Mouse (Mus musculus): ENCODE results near the gene Slc26a1. TPM values are rescaled to one million over a fixed set of nuclear protein-coding genes. Genes with fewer than 3 reads are reported as not detected.

The Slc26a1 gene
- polyA plus RNA-seq, 1 experiment = not detected

- Histone ChIP-seq H3K4me1 (ENCODE audit: control insufficient read depth, insufficient read depth, low read length) (no peaks in the 10 kb centered on the region), H3K9ac (ENCODE audit: low read depth, poor library complexity, severe bottlenecking) (peak overlapping the region; percentile 72), H3K4me3 (ENCODE audit: low read depth, low read length) (peak overlapping the region; percentile 83), H3K27me3 (ENCODE audit: control insufficient read depth, insufficient read depth, low read length, poor library complexity, severe bottlenecking) (no peaks in the 10 kb centered on the region), H3K27ac (ENCODE audit: insufficient read depth, low read length) (no peak overlapping the region), H3K36me3 (ENCODE audit: control insufficient read depth, insufficient read depth, low read length, poor library complexity, severe bottlenecking) (no peaks in the 10 kb centered on the region), H3K9me3 (replicated peaks; ENCODE audit: control insufficient read depth, insufficient read depth, low read length, poor library complexity, severe bottlenecking) (no peaks in the 10 kb centered on the region)
- no peak for TF ChIP-seq CTCF (IDR thresholded peaks at IDR 0.05; ENCODE audit: low read depth, low read length)
- TF ChIP-seq EP300 (IDR thresholded peaks at IDR 0.05; ENCODE audit: insufficient read depth, low read depth, low read length) = no peak
- TF ChIP-seq POLR2A (IDR thresholded peaks at IDR 0.05; ENCODE audit: insufficient read depth, low read length) = no peak
Measured at GRCm38 (mm10) chr5:108694352-108695261, 19.2 kb upstream of the Slc26a1 start.

- H3K27ac ChIP-seq (ENCODE audit: insufficient read depth, low read length) = no peak overlapping the region
- H3K4me3 ChIP-seq (ENCODE audit: low read depth, low read length) = peak overlapping the region; percentile 83
- no peaks in the 10 kb centered on the region for H3K9me3 ChIP-seq (replicated peaks; ENCODE audit: control insufficient read depth, insufficient read depth, low read length, poor library complexity, severe bottlenecking)
- no peak for TF ChIP-seq EP300 (IDR thresholded peaks at IDR 0.05; ENCODE audit: insufficient read depth, low read depth, low read length)
- no peak for TF ChIP-seq CTCF (IDR thresholded peaks at IDR 0.05; ENCODE audit: low read depth, low read length)
- no peak for TF ChIP-seq POLR2A (IDR thresholded peaks at IDR 0.05; ENCODE audit: insufficient read depth, low read length)
- peak overlapping the region; percentile 72 for H3K9ac ChIP-seq (ENCODE audit: low read depth, poor library complexity, severe bottlenecking)
- H3K27me3 ChIP-seq (ENCODE audit: control insufficient read depth, insufficient read depth, low read length, poor library complexity, severe bottlenecking) = no peaks in the 10 kb centered on the region
- H3K36me3 ChIP-seq (ENCODE audit: control insufficient read depth, insufficient read depth, low read length, poor library complexity, severe bottlenecking) = no peaks in the 10 kb centered on the region
- no peaks in the 10 kb centered on the region for H3K4me1 ChIP-seq (ENCODE audit: control insufficient read depth, insufficient read depth, low read length)
Measured at GRCm38 (mm10) chr5:108693872-108694288, 18.5 kb upstream of the Slc26a1 start.

GRCm38 (mm10) chr5:108692271-108692670 is 16.9 kb upstream of the Slc26a1 start, which contains the start of gene Fgfrl1:
Gene Fgfrl1, plus strand, starts transcription at chr5:108692382.
- Histone ChIP-seq H3K36me3 (ENCODE audit: control insufficient read depth, insufficient read depth, low read length, poor library complexity, severe bottlenecking) (no peaks in the 10 kb centered on the region), H3K4me3 (ENCODE audit: low read depth, low read length) (peak within 1 kb of the TSS; percentile 34), H3K9ac (ENCODE audit: low read depth, poor library complexity, severe bottlenecking) (no peak within 1 kb of the TSS), H3K27ac (ENCODE audit: insufficient read depth, low read length) (no peak within 1 kb of the TSS), H3K27me3 (ENCODE audit: control insufficient read depth, insufficient read depth, low read length, poor library complexity, severe bottlenecking) (no peaks in the 10 kb centered on the region), H3K4me1 (ENCODE audit: control insufficient read depth, insufficient read depth, low read length) (no peaks in the 10 kb centered on the region), H3K9me3 (replicated peaks; ENCODE audit: control insufficient read depth, insufficient read depth, low read length, poor library complexity, severe bottlenecking) (no peaks in the 10 kb centered on the region)
- TF ChIP-seq POLR2A (IDR thresholded peaks at IDR 0.05; ENCODE audit: insufficient read depth, low read length) (no peak), CTCF (IDR thresholded peaks at IDR 0.05; ENCODE audit: low read depth, low read length) (peak; percentile 51), EP300 (IDR thresholded peaks at IDR 0.05; ENCODE audit: insufficient read depth, low read depth, low read length) (no peak)

- H3K4me1 ChIP-seq (ENCODE audit: control insufficient read depth, insufficient read depth, low read length) = no peaks in the 10 kb centered on the region
Measured at GRCm38 (mm10) chr5:108691152-108691551, 15.8 kb upstream of the Slc26a1 start.

GRCm38 (mm10) chr5:108689091-108689490 is 13.7 kb upstream of the Slc26a1 start:
- Histone ChIP-seq H3K9ac (ENCODE audit: low read depth, poor library complexity, severe bottlenecking) (no peak overlapping the region), H3K36me3 (ENCODE audit: control insufficient read depth, insufficient read depth, low read length, poor library complexity, severe bottlenecking) (no peaks in the 10 kb centered on the region), H3K9me3 (replicated peaks; ENCODE audit: control insufficient read depth, insufficient read depth, low read length, poor library complexity, severe bottlenecking) (no peaks in the 10 kb centered on the region), H3K27me3 (ENCODE audit: control insufficient read depth, insufficient read depth, low read length, poor library complexity, severe bottlenecking) (no peaks in the 10 kb centered on the region), H3K4me3 (ENCODE audit: low read depth, low read length) (no peak overlapping the region), H3K27ac (ENCODE audit: insufficient read depth, low read length) (no peak overlapping the region), H3K4me1 (ENCODE audit: control insufficient read depth, insufficient read depth, low read length) (no peaks in the 10 kb centered on the region)
- TF ChIP-seq POLR2A (IDR thresholded peaks at IDR 0.05; ENCODE audit: insufficient read depth, low read length) (no peak), CTCF (IDR thresholded peaks at IDR 0.05; ENCODE audit: low read depth, low read length) (no peak), EP300 (IDR thresholded peaks at IDR 0.05; ENCODE audit: insufficient read depth, low read depth, low read length) (no peak)

More at GRCm38 (mm10) chr5:108691152-108691551, 15.8 kb upstream of the Slc26a1 start:
- Histone ChIP-seq H3K27ac (ENCODE audit: insufficient read depth, low read length) (no peak overlapping the region), H3K4me3 (ENCODE audit: low read depth, low read length) (no peak overlapping the region), H3K36me3 (ENCODE audit: control insufficient read depth, insufficient read depth, low read length, poor library complexity, severe bottlenecking) (no peaks in the 10 kb centered on the region), H3K9ac (ENCODE audit: low read depth, poor library complexity, severe bottlenecking) (no peak overlapping the region), H3K27me3 (ENCODE audit: control insufficient read depth, insufficient read depth, low read length, poor library complexity, severe bottlenecking) (no peaks in the 10 kb centered on the region), H3K9me3 (replicated peaks; ENCODE audit: control insufficient read depth, insufficient read depth, low read length, poor library complexity, severe bottlenecking) (no peaks in the 10 kb centered on the region)
- TF ChIP-seq EP300 (IDR thresholded peaks at IDR 0.05; ENCODE audit: insufficient read depth, low read depth, low read length) = no peak
- no peak for TF ChIP-seq POLR2A (IDR thresholded peaks at IDR 0.05; ENCODE audit: insufficient read depth, low read length)
- no peak for TF ChIP-seq CTCF (IDR thresholded peaks at IDR 0.05; ENCODE audit: low read depth, low read length)

GRCm38 (mm10) chr5:108680871-108681270 is 5.5 kb upstream of the Slc26a1 start:
- TF ChIP-seq POLR2A (IDR thresholded peaks at IDR 0.05; ENCODE audit: insufficient read depth, low read length) = no peak
- TF ChIP-seq EP300 (IDR thresholded peaks at IDR 0.05; ENCODE audit: insufficient read depth, low read depth, low read length) = no peak
- TF ChIP-seq CTCF (IDR thresholded peaks at IDR 0.05; ENCODE audit: low read depth, low read length) = no peak
- Histone ChIP-seq H3K27me3 (ENCODE audit: control insufficient read depth, insufficient read depth, low read length, poor library complexity, severe bottlenecking) (no peaks in the 10 kb centered on the region), H3K36me3 (ENCODE audit: control insufficient read depth, insufficient read depth, low read length, poor library complexity, severe bottlenecking) (no peaks in the 10 kb centered on the region), H3K9ac (ENCODE audit: low read depth, poor library complexity, severe bottlenecking) (no peak overlapping the region), H3K27ac (ENCODE audit: insufficient read depth, low read length) (no peak overlapping the region), H3K4me3 (ENCODE audit: low read depth, low read length) (no peak overlapping the region), H3K9me3 (replicated peaks; ENCODE audit: control insufficient read depth, insufficient read depth, low read length, poor library complexity, severe bottlenecking) (no peaks in the 10 kb centered on the region), H3K4me1 (ENCODE audit: control insufficient read depth, insufficient read depth, low read length) (no peaks in the 10 kb centered on the region)
